Mouse (Mus musculus) intestine, postnatal 0 days (tissue): ENCODE results near the gene Nsl1. TPM values are rescaled to one million over a fixed set of nuclear protein-coding genes. Genes with fewer than 3 reads are reported as not detected.

Experiments used
- ATAC-seq: fragments of 200-750 bp; cut with Nextera tagmentation; 2 replicates; pipeline ENCODE4 v1.8.0; 2017; ENCODE audit warnings: mild to moderate bottlenecking, moderate TSS enrichment, moderate library complexity
- H3K27ac ChIP-seq: fragments of 300-500 bp; sonication (generic); 2 replicates; pipeline ENCODE4 v1.5.1; 2014; ENCODE audit warnings: mild to moderate bottlenecking, low read depth, low read length, moderate library complexity
- H3K27me3 ChIP-seq: fragments of 300-500 bp; sonication (generic); replicated peaks from 2 replicates; pipeline ENCODE4 v1.6.1; 2014; ENCODE audit warnings: low read length, mixed read lengths; ENCODE audit not compliant: control insufficient read depth, insufficient read depth
- H3K36me3 ChIP-seq: fragments of 300-500 bp; sonication (generic); 2 replicates; pipeline ENCODE4 v1.6.1; 2014; ENCODE audit warnings: mild to moderate bottlenecking, moderate library complexity; ENCODE audit not compliant: control insufficient read depth, insufficient read depth
- H3K4me1 ChIP-seq: fragments of 300-500 bp; sonication (generic); replicated peaks from 2 replicates; pipeline ENCODE4 v1.6.1; 2014; ENCODE audit warnings: antibody characterized with exemption, low read length, mixed read lengths; ENCODE audit not compliant: control insufficient read depth, insufficient read depth
- H3K4me2 ChIP-seq: fragments of 300-500 bp; sonication (generic); replicated peaks from 2 replicates; pipeline ENCODE4 v1.6.1; 2014; ENCODE audit warnings: low read depth, mild to moderate bottlenecking, moderate library complexity
- H3K4me3 ChIP-seq: fragments of 300-500 bp; sonication (generic); 2 replicates; pipeline ENCODE4 v1.5.1; 2014; ENCODE audit warnings: low read depth, low read length
- H3K9ac ChIP-seq: fragments of 300-500 bp; sonication (generic); 2 replicates; pipeline ENCODE4 v1.6.1; 2014; ENCODE audit warnings: mild to moderate bottlenecking, low read depth, low read length
- H3K9me3 ChIP-seq: fragments of 300-500 bp; sonication (generic); 2 replicates; pipeline ENCODE4 v1.6.1; 2016; ENCODE audit warnings: mixed run types; ENCODE audit not compliant: control insufficient read depth
- CTCF ChIP-seq: sonication (generic); IDR thresholded peaks from 2 replicates; pipeline ENCODE4 v1.5.1; 2016; ENCODE audit warnings: low read depth, mild to moderate bottlenecking, control low read depth, antibody characterized with exemption, moderate library complexity
- WGBS: fragments of 180-500 bp; shearing (Covaris S2); extraction: QIAGEN DNeasy Blood & Tissue Kit; methylation state at CpG from one replicate; pipeline ENCODE4 v1.1.7; 2014; 5-methylcytosine and 5-hydroxymethylcytosine counted together
- polyA plus RNA-seq: library from polyadenylated mRNA; unstranded; fragments of >200 nt; fragmentation: Nextera tagmentation; extraction: Ambion mirVana; gene quantifications from 2 replicates; pipeline ENCODE4 v1.2.1, GENCODE M21; 2015

Nsl1 gene
- polyA plus RNA-seq, 1 experiment from 2014 or later = 3.8 TPM

DNA sequence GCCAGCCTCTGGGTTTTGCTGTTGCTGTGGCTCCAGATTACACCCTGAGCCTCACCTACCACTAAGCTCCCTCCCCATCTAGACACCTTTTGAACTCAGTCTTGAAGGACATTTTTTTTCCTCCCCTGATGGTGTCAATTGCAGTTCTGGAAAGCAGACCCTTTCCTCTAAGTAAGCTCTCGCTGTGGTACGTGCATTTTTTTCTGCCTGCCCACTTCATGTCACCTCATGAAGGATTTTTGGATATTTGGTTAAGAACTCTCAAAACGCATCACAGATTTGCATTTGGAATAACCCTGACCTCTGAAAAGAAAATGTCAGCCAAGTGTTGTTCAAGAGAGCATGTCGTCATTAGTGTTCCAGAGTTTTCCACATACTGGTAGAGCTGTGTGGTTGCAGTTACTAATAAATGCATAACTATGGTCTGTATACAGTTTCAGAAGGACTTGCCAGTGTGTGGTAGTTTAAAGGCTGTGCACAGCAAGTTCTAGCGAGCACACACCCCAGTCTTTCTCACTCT is 37.0 kb downstream of the Nsl1 start:
- H3K27me3 ChIP-seq = peaks cover 14% of the 10 kb centered on the region
- no peaks in the 10 kb centered on the region for H3K36me3 ChIP-seq
- H3K9me3 ChIP-seq = no peaks in the 10 kb centered on the region
- peaks cover 9% of the 10 kb centered on the region; the same call in 1 of the 2 replicates for H3K4me1 ChIP-seq
- H3K4me2 ChIP-seq = no peak overlapping the region
- H3K27ac ChIP-seq = no peak overlapping the region
- no peak for TF ChIP-seq CTCF
- H3K9ac ChIP-seq = no peak overlapping the region
- no peak overlapping the region for H3K4me3 ChIP-seq
- 75% methylated on average over 5 of the region's 5 CpGs for WGBS
- ATAC-seq = no peak

DNA sequence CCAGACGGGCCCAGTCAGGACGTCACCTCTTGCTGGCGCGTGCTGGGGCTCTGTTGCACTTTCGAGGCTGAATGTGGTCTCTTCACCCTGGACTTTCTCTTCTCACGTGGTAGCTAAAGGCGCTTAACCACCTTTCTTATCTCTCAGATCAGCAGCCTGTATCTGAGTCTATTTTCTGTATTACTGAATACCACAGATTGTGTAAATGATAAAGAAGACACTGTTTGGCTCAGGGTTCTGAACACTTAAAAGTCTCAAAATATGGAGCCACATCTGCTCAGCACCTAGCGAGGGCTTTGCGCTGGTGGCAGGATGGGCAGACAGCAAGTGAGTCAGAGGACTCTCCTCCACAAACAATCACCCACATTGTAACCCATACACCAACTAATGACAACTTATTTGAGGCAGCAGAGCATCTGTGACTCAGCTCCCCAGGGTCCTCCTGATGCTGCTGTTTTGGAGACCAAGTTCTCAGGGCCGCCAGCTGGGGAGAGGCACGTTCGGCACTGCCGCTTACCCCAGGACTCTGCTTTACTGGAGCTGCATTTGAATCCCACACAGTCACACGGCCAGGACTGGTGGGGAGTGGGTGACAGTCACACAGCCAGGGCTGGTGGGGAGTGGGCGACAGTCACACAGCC is 40.0 kb downstream of the Nsl1 start:
- H3K4me2 ChIP-seq = no peak overlapping the region
- 86% methylated on average over 15 of the region's 15 CpGs for WGBS
- no peak for ATAC-seq
- H3K27me3 ChIP-seq = peaks cover 14% of the 10 kb centered on the region
- H3K9me3 ChIP-seq = no peaks in the 10 kb centered on the region
- no peak overlapping the region for H3K9ac ChIP-seq
- no peak overlapping the region for H3K4me3 ChIP-seq
- H3K36me3 ChIP-seq = no peaks in the 10 kb centered on the region
- no peak for TF ChIP-seq CTCF
- peaks cover 8% of the 10 kb centered on the region; the same call in 1 of the 2 replicates for H3K4me1 ChIP-seq
- H3K27ac ChIP-seq = no peak overlapping the region

DNA sequence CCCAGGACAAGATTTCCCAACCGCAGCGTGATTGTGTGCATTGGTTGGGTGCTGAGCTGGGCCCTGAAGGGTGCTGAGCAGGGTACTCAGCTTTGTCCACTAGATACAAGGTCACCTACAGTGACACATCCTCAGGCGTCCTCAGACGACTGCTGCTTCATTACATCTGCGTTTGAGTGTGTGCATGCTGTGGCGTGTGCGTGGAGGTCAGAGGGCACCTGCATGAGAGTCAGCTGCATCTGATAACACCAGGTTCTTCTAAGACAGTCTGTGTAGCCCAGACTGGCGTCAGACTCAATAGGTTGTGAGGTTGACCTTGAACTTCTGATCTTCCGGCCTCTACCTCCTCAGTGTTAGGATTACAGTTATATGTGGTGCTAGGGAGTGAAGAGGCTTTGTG is 42.4 kb downstream of the Nsl1 start:
- Histone ChIP-seq H3K4me2 (no peak overlapping the region), H3K27ac (no peak overlapping the region), H3K9ac (no peak overlapping the region), H3K4me3 (no peak overlapping the region), H3K4me1 (no peaks in the 10 kb centered on the region), H3K36me3 (no peaks in the 10 kb centered on the region), H3K27me3 (0 out of 2 replicates have a peak, but pooled peaks cover 8% of the 10 kb centered on the region), H3K9me3 (no peaks in the 10 kb centered on the region)
- WGBS = 81% methylated on average over 9 of the region's 9 CpGs
- no peak for TF ChIP-seq CTCF
- no peak for ATAC-seq

DNA sequence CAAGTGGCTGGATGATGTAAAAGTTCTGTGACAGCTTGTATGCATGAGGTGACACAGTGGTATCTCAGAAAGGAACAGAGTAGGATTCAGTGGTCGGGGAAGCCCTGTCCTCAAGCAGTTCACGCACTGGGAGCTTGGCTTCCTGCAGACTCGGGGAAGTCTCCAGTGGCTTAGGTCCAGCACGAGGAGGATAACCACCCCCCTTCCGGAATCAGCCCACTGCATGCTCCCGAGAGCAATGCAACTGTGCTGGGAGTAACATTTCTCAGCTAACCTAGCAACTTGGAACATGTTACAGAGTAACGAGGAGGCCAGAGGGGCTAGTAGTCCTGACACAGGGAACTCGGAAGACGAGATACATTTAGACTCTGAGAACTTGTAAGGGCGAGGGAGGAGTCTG is 44.5 kb downstream of the Nsl1 start:
- Histone ChIP-seq H3K4me2 (no peak overlapping the region), H3K27ac (no peak overlapping the region), H3K4me1 (no peaks in the 10 kb centered on the region), H3K36me3 (no peaks in the 10 kb centered on the region), H3K4me3 (no peak overlapping the region), H3K27me3 (no peaks in the 10 kb centered on the region), H3K9ac (no peak overlapping the region), H3K9me3 (no peaks in the 10 kb centered on the region)
- 58% methylated on average over 10 of the region's 10 CpGs for WGBS
- TF ChIP-seq CTCF = no peak
- no peak for ATAC-seq

DNA sequence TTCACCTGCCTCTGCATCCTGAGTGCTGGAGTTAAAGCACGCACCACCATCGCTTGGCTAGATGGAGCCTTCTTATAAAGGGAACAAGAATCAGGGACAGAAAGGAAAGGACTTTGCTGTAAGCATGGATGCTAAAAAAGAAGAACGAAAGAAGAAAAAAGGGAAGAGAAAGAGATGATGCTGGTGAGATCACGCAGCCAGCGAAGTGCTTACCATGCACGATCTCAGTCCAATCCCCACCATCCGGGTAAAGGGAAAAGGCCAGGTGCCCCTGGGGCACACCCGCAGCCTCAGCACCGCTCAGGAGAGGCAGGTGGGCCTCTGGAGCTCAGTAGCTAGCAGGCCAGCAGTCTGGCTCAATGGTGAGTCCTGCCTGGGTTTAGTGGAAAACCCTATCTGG is 47.1 kb downstream of the Nsl1 start:
- TF ChIP-seq CTCF = no peak
- WGBS = 90% methylated on average over 9 of the region's 9 CpGs
- Histone ChIP-seq H3K4me3 (no peak overlapping the region), H3K27ac (no peak overlapping the region), H3K9me3 (no peaks in the 10 kb centered on the region), H3K27me3 (no peaks in the 10 kb centered on the region), H3K36me3 (no peaks in the 10 kb centered on the region), H3K9ac (no peak overlapping the region), H3K4me1 (no peaks in the 10 kb centered on the region), H3K4me2 (no peak overlapping the region)
- ATAC-seq = no peak

DNA sequence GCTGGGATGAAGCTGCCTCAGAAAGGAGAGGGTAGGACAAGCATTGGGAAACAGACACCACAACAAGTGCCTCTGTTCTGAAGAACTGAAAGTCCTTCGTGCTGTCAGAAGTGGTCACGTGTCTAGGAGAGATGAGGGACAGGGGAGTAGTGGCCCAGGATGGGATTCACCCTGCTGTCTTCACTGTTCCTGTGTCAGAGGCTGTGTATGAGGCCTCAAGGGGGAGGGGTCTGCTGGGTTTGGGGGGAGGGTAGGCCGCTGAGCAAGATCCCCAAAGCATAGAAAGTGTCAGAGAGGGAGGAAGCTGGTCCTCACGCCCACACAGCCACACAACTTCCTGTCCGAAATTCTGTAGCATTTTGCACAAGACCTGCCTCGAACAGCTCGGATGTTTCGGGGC is 48.3 kb downstream of the Nsl1 start:
- WGBS = 60% methylated on average over 8 of the region's 8 CpGs
- Histone ChIP-seq H3K36me3 (no peaks in the 10 kb centered on the region), H3K27ac (no peak overlapping the region), H3K27me3 (no peaks in the 10 kb centered on the region), H3K4me1 (no peaks in the 10 kb centered on the region), H3K4me3 (no peak overlapping the region), H3K9ac (no peak overlapping the region), H3K4me2 (no peak overlapping the region), H3K9me3 (no peaks in the 10 kb centered on the region)
- no peak for TF ChIP-seq CTCF
- no peak for ATAC-seq
